19 mouse cellular contexts compared by ENCODE assay signal in the genomic region with DNA sequence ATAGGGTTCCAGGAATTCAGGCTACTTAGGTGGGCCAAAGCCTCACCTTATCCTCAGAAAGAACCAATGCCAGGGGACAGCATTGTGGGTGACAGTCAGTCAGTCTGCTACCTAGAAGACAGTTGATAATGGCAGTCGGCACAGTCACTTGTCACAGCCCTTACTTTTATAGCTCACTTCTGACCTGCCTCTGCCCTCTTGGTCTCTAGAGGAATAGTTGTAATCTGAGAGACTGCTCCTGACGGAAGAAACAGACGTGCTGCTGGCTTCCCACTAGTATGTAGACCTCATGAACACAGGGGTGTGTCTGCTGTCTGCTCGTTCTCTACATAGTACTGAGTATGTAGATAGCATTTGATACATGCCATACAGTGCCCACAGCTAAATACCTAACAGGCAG. TPM values are rescaled to one million over a fixed set of nuclear protein-coding genes. Genes with fewer than 3 reads are reported as not detected.
DNase-seq lines count a peak whose midpoint lies in the region; ATAC-seq and TF ChIP-seq lines count a peak whose summit lies in the region.
"Had no signal": no experiment of that assay in that cellular context is flagged by ENCODE, and none has a peak within 500 bp of the region (broad histone marks: within the 10 kb centered on the region; RNA-seq: fewer than 3 reads in every experiment).

No protein-coding gene starts in this region.

- peak; percentile 60; the same call in 1 of the 2 replicates for ATAC-seq in intestine, embryonic 16.5 days
- no peak for ATAC-seq in intestine, embryonic 15.5 days
- peak; percentile 35; the same call in 1 of the 2 replicates for ATAC-seq in heart, postnatal 0 days (ENCODE audit: insufficient read depth, low read depth)
- ATAC-seq: inflammation-experienced regulatory T-cells, adult 6 months; liver, embryonic 12.5 days had no signal

- no peak overlapping the region for H3K4me2 ChIP-seq in intestine, embryonic 16.5 days (ENCODE audit: low read depth, low read length)
- no peak overlapping the region for H3K4me2 ChIP-seq in intestine, embryonic 15.5 days (replicated peaks)
- no peak overlapping the region for H3K4me2 ChIP-seq in heart, postnatal 0 days (ENCODE audit: low read depth, low read length)
- H3K4me2 ChIP-seq: embryonic facial prominence, embryonic 13.5 days; hindbrain, embryonic 12.5 days; liver, embryonic 12.5 days; midbrain, embryonic 12.5 days had no signal

- intact Hi-C loops in heart, adult 2 months (cut with DNase I): no loop called here

- TF ChIP-seq CTCF in heart, adult 2 months (IDR thresholded peaks at IDR 0.05): no peak
- no peak for TF ChIP-seq CTCF in heart, postnatal 0 days (IDR thresholded peaks at IDR 0.05; ENCODE audit: low read depth)

- no peaks in the 10 kb centered on the region for H3K27me3 ChIP-seq in heart, adult 2 months (ENCODE audit: control insufficient read depth, insufficient read depth, low read length)
- no peaks in the 10 kb centered on the region for H3K27me3 ChIP-seq in intestine, embryonic 16.5 days (replicated peaks; ENCODE audit: control insufficient read depth, insufficient read depth, low read length)
- H3K27me3 ChIP-seq in intestine, embryonic 15.5 days (replicated peaks): no peaks in the 10 kb centered on the region
- H3K27me3 ChIP-seq in heart, postnatal 0 days (ENCODE audit: control insufficient read depth, insufficient read depth, low read length): no peaks in the 10 kb centered on the region
- H3K27me3 ChIP-seq: embryonic facial prominence, embryonic 13.5 days; hindbrain, embryonic 12.5 days; liver, embryonic 12.5 days; midbrain, embryonic 12.5 days had no signal

- TF ChIP-seq POLR2A in heart, adult 2 months (IDR thresholded peaks at IDR 0.05; ENCODE audit: insufficient read depth, low read depth, low read length): no peak

- no peak overlapping the region for H3K9ac ChIP-seq in heart, adult 2 months (ENCODE audit: low read depth, low read length)
- H3K9ac ChIP-seq in intestine, embryonic 16.5 days (ENCODE audit: low read depth, low read length): no peak overlapping the region
- no peak overlapping the region for H3K9ac ChIP-seq in intestine, embryonic 15.5 days
- H3K9ac ChIP-seq in heart, postnatal 0 days (replicated peaks; ENCODE audit: low read depth, low read length): no peak overlapping the region
- H3K9ac ChIP-seq: embryonic facial prominence, embryonic 13.5 days; hindbrain, embryonic 12.5 days; liver, embryonic 12.5 days; midbrain, embryonic 12.5 days had no signal

- WGBS in heart, adult 2 months: 16% methylated on average over 4 of the region's 4 CpGs
- 46% methylated on average over 4 of the region's 4 CpGs for WGBS in intestine, embryonic 16.5 days
- WGBS in intestine, embryonic 15.5 days: 54% methylated on average over 4 of the region's 4 CpGs
- WGBS in heart, postnatal 0 days: 21% methylated on average over 4 of the region's 4 CpGs

- peak; percentile 88 for DNase-seq in heart, adult 11 months
- DNase-seq in heart, adult 2 months: no peak
- DNase-seq in embryo, embryonic 10 days (ENCODE audit: low spot score): peak; percentile 29
- DNase-seq in heart, postnatal 0 days (ENCODE audit: low spot score): peak; percentile 24
- no peak for DNase-seq in cerebellum, postnatal 36 days
- DNase-seq: adrenal gland, adult 2 months; cerebellum, postnatal 10 days; gastrocnemius, postnatal 25 days; left cerebral cortex, postnatal 4 days; right cerebral cortex, postnatal 14 days; thymus, postnatal 25 days had no signal

- H3K27ac ChIP-seq in heart, adult 2 months: no peak overlapping the region; the same call in 1 of the 2 replicates
- no peak overlapping the region for H3K27ac ChIP-seq in intestine, embryonic 16.5 days (ENCODE audit: low read length)
- H3K27ac ChIP-seq in intestine, embryonic 15.5 days: no peak overlapping the region
- H3K27ac ChIP-seq in heart, postnatal 0 days (ENCODE audit: low read depth): peak overlapping the region; percentile 78
- H3K27ac ChIP-seq: embryonic facial prominence, embryonic 13.5 days; forebrain, embryonic 10.5 days; hindbrain, embryonic 12.5 days; liver, embryonic 12.5 days; midbrain, embryonic 12.5 days had no signal

- no peak overlapping the region for H3K4me3 ChIP-seq in heart, adult 2 months
- H3K4me3 ChIP-seq in intestine, embryonic 16.5 days (ENCODE audit: low read length): no peak overlapping the region
- no peak overlapping the region for H3K4me3 ChIP-seq in intestine, embryonic 15.5 days (replicated peaks)
- H3K4me3 ChIP-seq in heart, postnatal 0 days (ENCODE audit: low read depth, low read length): no peak overlapping the region
- H3K4me3 ChIP-seq: embryonic facial prominence, embryonic 13.5 days; forebrain, embryonic 10.5 days; hindbrain, embryonic 12.5 days; liver, embryonic 12.5 days; midbrain, embryonic 12.5 days had no signal

- TF ChIP-seq EP300 in heart, adult 2 months (IDR thresholded peaks at IDR 0.05; ENCODE audit: insufficient read depth, low read depth, low read length): no peak
- no peak for TF ChIP-seq EP300 in heart, postnatal 0 days (IDR thresholded peaks at IDR 0.05; ENCODE audit: low read depth)

- H3K36me3 ChIP-seq in heart, adult 2 months (ENCODE audit: control insufficient read depth, insufficient read depth, low read length): peaks cover 19% of the 10 kb centered on the region
- no peaks in the 10 kb centered on the region for H3K36me3 ChIP-seq in intestine, embryonic 16.5 days (ENCODE audit: control insufficient read depth, insufficient read depth, low read length)
- H3K36me3 ChIP-seq in intestine, embryonic 15.5 days: no peaks in the 10 kb centered on the region
- H3K36me3 ChIP-seq in heart, postnatal 0 days (replicated peaks; ENCODE audit: control insufficient read depth, insufficient read depth, low read length): peaks cover 33% of the 10 kb centered on the region
- H3K36me3 ChIP-seq: forebrain, embryonic 10.5 days; liver, embryonic 12.5 days; midbrain, embryonic 12.5 days had no signal

- no peaks in the 10 kb centered on the region for H3K9me3 ChIP-seq in intestine, embryonic 16.5 days (ENCODE audit: control insufficient read depth, low read length)
- H3K9me3 ChIP-seq in intestine, embryonic 15.5 days: no peaks in the 10 kb centered on the region
- H3K9me3 ChIP-seq in heart, postnatal 0 days (replicated peaks; ENCODE audit: control insufficient read depth, low read length): no peaks in the 10 kb centered on the region
- H3K9me3 ChIP-seq: forebrain, embryonic 10.5 days; hindbrain, embryonic 12.5 days; liver, embryonic 12.5 days; midbrain, embryonic 12.5 days had no signal

- peaks cover 3% of the 10 kb centered on the region for H3K4me1 ChIP-seq in heart, adult 2 months (ENCODE audit: control insufficient read depth, insufficient read depth, low read length)
- H3K4me1 ChIP-seq in intestine, embryonic 16.5 days (ENCODE audit: control insufficient read depth, insufficient read depth, low read length): no peaks in the 10 kb centered on the region
- H3K4me1 ChIP-seq in intestine, embryonic 15.5 days (replicated peaks): no peaks in the 10 kb centered on the region
- peaks cover 36% of the 10 kb centered on the region for H3K4me1 ChIP-seq in heart, postnatal 0 days (ENCODE audit: control insufficient read depth, insufficient read depth)
- H3K4me1 ChIP-seq: embryonic facial prominence, embryonic 13.5 days; hindbrain, embryonic 12.5 days had no signal

- H3K79me2 ChIP-seq in heart, adult 2 months (replicated peaks; ENCODE audit: control insufficient read depth, insufficient read depth, low read length): no peaks in the 10 kb centered on the region

RNA-seq across cellular contexts. Expression of a gene that starts 11.8 kb away (rescaled TPM):
- 10 to 100 TPM in 1 of 2 experiments, 1 to 10 TPM in 1; 8.9 to 10.9 TPM for total RNA-seq in heart, adult 2 months (2021)
- polyA plus RNA-seq in heart, adult 2 months (2012; rRNA removed): 3.0 and 5.1 TPM in 2 replicates
- 10.4 and 10.5 TPM in 2 replicates for polyA plus RNA-seq in intestine, embryonic 16.5 days (2015; fragmentation: Nextera tagmentation; extraction: Ambion mirVana)
- polyA plus RNA-seq in intestine, embryonic 15.5 days (2015; fragmentation: Nextera tagmentation; extraction: Ambion mirVana): 11.3 and 11.6 TPM in 2 replicates
- total RNA-seq in heart, postnatal 0 days (2014; rRNA removed; ENCODE audit: low replicate concordance): 7.7 and 8.2 TPM in 2 replicates
- 4.8 and 5.2 TPM in 2 replicates for polyA plus RNA-seq in heart, postnatal 0 days (2015; fragmentation: Nextera tagmentation; extraction: Ambion mirVana)

RNA-seq across cellular contexts. Expression of a gene that starts 33.9 kb away (rescaled TPM):
- 100 to 1,000 TPM; 118 to 157 TPM for total RNA-seq in heart, adult 2 months (2021)
- polyA plus RNA-seq in heart, adult 2 months (2012; rRNA removed): 129 and 204 TPM in 2 replicates
- 13.4 and 13.6 TPM in 2 replicates for polyA plus RNA-seq in intestine, embryonic 16.5 days (2015; fragmentation: Nextera tagmentation; extraction: Ambion mirVana)
- polyA plus RNA-seq in intestine, embryonic 15.5 days (2015; fragmentation: Nextera tagmentation; extraction: Ambion mirVana): 10.6 and 11.6 TPM in 2 replicates
- total RNA-seq in heart, postnatal 0 days (2014; rRNA removed; ENCODE audit: low replicate concordance): 36.9 and 52.4 TPM in 2 replicates
- 57.3 and 63.4 TPM in 2 replicates for polyA plus RNA-seq in heart, postnatal 0 days (2015; fragmentation: Nextera tagmentation; extraction: Ambion mirVana)

Comparison
In these comparisons a context has a peak if more than half of its experiments do, and no peak if none do; other contexts are left out.
1. DNase-seq: peak in heart, adult 11 months (single experiment), embryo, embryonic 10 days (single experiment) and heart, postnatal 0 days (single experiment); none in heart, adult 2 months (0 of 2) and cerebellum, postnatal 36 days (0 of 2).